Mouse (Mus musculus) liver, embryonic 13.5 days (tissue): ENCODE measurements around the gene Zfp804b. TPM values are rescaled to one million over a fixed set of nuclear protein-coding genes. Genes with fewer than 3 reads are reported as not detected.
"Not testable (repeated sequence)": the region's sequence is repeated elsewhere in the genome, so short reads cannot be mapped to it uniquely, and the experiment has no call there.

Source experiments
- ATAC-seq: fragments of 200-750 bp; cut with Nextera tagmentation; 2 replicates; pipeline ENCODE4 v1.8.0; 2017; ENCODE audit warnings: low read depth, mild to moderate bottlenecking, moderate number of reproducible peaks, moderate library complexity
- DNase-seq: peaks from one replicate; pipeline ENCODE4 v3.0.0; 2022
- H3K27ac ChIP-seq: fragments of 300-500 bp; sonication (generic); 2 replicates; pipeline ENCODE4 v1.5.1; 2015; ENCODE audit warnings: moderate library complexity, mild to moderate bottlenecking, inconsistent platforms
- H3K27me3 ChIP-seq: fragments of 300-500 bp; sonication (generic); 2 replicates; pipeline ENCODE4 v1.6.1; 2015; ENCODE audit warnings: mild to moderate bottlenecking, inconsistent platforms
- H3K36me3 ChIP-seq: fragments of 300-500 bp; sonication (generic); 2 replicates; pipeline ENCODE4 v1.6.1; 2015; ENCODE audit warnings: mild to moderate bottlenecking, inconsistent platforms
- H3K4me1 ChIP-seq: fragments of 300-500 bp; sonication (generic); replicated peaks from 2 replicates; pipeline ENCODE4 v1.6.1; 2015; ENCODE audit warnings: inconsistent platforms
- H3K4me2 ChIP-seq: fragments of 300-500 bp; sonication (generic); 2 replicates; pipeline ENCODE4 v1.6.1; 2015; ENCODE audit warnings: inconsistent platforms, mild to moderate bottlenecking, moderate library complexity
- H3K4me3 ChIP-seq: fragments of 300-500 bp; sonication (generic); replicated peaks from 2 replicates; pipeline ENCODE4 v1.5.1; 2015; ENCODE audit warnings: mild to moderate bottlenecking, inconsistent platforms
- H3K9ac ChIP-seq: fragments of 300-500 bp; sonication (generic); 2 replicates; pipeline ENCODE4 v1.6.1; 2015; ENCODE audit warnings: mild to moderate bottlenecking, inconsistent platforms
- H3K9me3 ChIP-seq: fragments of 300-500 bp; sonication (generic); replicated peaks from 2 replicates; pipeline ENCODE4 v1.6.1; 2016; ENCODE audit warnings: inconsistent platforms
- WGBS: fragments of 180-500 bp; shearing (Covaris S2); methylation state at CpG from one replicate; pipeline ENCODE4 v1.1.7; 2015; ENCODE audit not compliant: insufficient replicate concordance; 5-methylcytosine and 5-hydroxymethylcytosine counted together
- polyA plus RNA-seq: library from polyadenylated mRNA; unstranded; fragments of >200 nt; fragmentation: Nextera tagmentation; extraction: Ambion mirVana; gene quantifications from 2 replicates; pipeline ENCODE4 v1.2.1, GENCODE M21; 2015

Zfp804b gene
- 0.03 TPM in 2 replicates for polyA plus RNA-seq

- WGBS, result 1% methylated on average over 50 of the region's 50 CpGs
- peaks cover 14% of the 10 kb centered on the region for H3K27me3 ChIP-seq
- ATAC-seq, result no peak
- no peak within 1 kb of the TSS for H3K27ac ChIP-seq
- peak; percentile 0 for DNase-seq
- no peaks in the 10 kb centered on the region for H3K36me3 ChIP-seq
- H3K9me3 ChIP-seq, result no peaks in the 10 kb centered on the region
- H3K4me1 ChIP-seq, result no peaks in the 10 kb centered on the region; the same call in 1 of the 2 replicates
- peak within 1 kb of the TSS; percentile 43 for H3K4me3 ChIP-seq
- H3K9ac ChIP-seq, result no peak within 1 kb of the TSS
- peak within 1 kb of the TSS; percentile 64 for H3K4me2 ChIP-seq
Measured at GRCm38 (mm10) chr5:7344145-7345010, at the start of gene Zfp804b. Gene Zfp804b, minus strand, starts transcription at chr5:7344756.

- ATAC-seq, H3K27ac ChIP-seq, H3K4me2 ChIP-seq, H3K9me3 ChIP-seq, DNase-seq, H3K9ac ChIP-seq, H3K36me3 ChIP-seq, H3K27me3 ChIP-seq, H3K4me3 ChIP-seq, H3K4me1 ChIP-seq: not testable (repeated sequence)
- WGBS, result 83% methylated on average over 1 of the region's 1 CpGs
Measured at GRCm38 (mm10) chr5:7364616-7365015, 20.1 kb upstream of the Zfp804b start.

GRCm38 (mm10) chr5:7345011-7345389, 444 bp upstream of the Zfp804b start:
- ATAC-seq, result no peak
- WGBS, result 3% methylated on average over 11 of the region's 11 CpGs

GRCm38 (mm10) chr5:7325594-7325993, 19.0 kb downstream of the Zfp804b start:
- Histone ChIP-seq H3K9me3 (no peaks in the 10 kb centered on the region), H3K4me3 (no peak overlapping the region), H3K4me1 (no peaks in the 10 kb centered on the region), H3K36me3 (no peaks in the 10 kb centered on the region), H3K27me3 (no peaks in the 10 kb centered on the region), H3K27ac (no peak overlapping the region), H3K9ac (no peak overlapping the region), H3K4me2 (no peak overlapping the region)
- ATAC-seq (no peak), DNase-seq (no peak)
- WGBS, result 64% methylated on average over 4 of the region's 4 CpGs

More at GRCm38 (mm10) chr5:7345011-7345389, 444 bp upstream of the Zfp804b start:
- Histone ChIP-seq H3K4me2 (peak overlapping the region; percentile 64), H3K4me1 (no peaks in the 10 kb centered on the region; the same call in 1 of the 2 replicates), H3K27ac (no peak overlapping the region), H3K4me3 (peak overlapping the region; percentile 43), H3K9ac (no peak overlapping the region), H3K9me3 (no peaks in the 10 kb centered on the region), H3K27me3 (peaks cover 14% of the 10 kb centered on the region), H3K36me3 (no peaks in the 10 kb centered on the region)
- no peak for DNase-seq

- no peak within 1 kb of the TSS for H3K4me2 ChIP-seq
- 67% methylated on average over 1 of the region's 1 CpGs for WGBS
- DNase-seq, result no peak
Measured at GRCm38 (mm10) chr5:7303819-7304218, 40.7 kb downstream of the Zfp804b start, which contains the start of gene Tex47. Gene Tex47, plus strand, starts transcription at chr5:7304119.

GRCm38 (mm10) chr5:7302969-7303368, 41.6 kb downstream of the Zfp804b start:
- H3K27me3 ChIP-seq, result no peaks in the 10 kb centered on the region
- no peaks in the 10 kb centered on the region for H3K4me1 ChIP-seq
- H3K27ac ChIP-seq, result no peak overlapping the region
- no peak overlapping the region for H3K4me2 ChIP-seq
- no peak overlapping the region for H3K4me3 ChIP-seq
- no peaks in the 10 kb centered on the region for H3K9me3 ChIP-seq
- 62% methylated on average over 1 of the region's 1 CpGs for WGBS
- H3K9ac ChIP-seq, result no peak overlapping the region
- no peaks in the 10 kb centered on the region for H3K36me3 ChIP-seq
- ATAC-seq (no peak), DNase-seq (no peak)

More at GRCm38 (mm10) chr5:7303819-7304218, 40.7 kb downstream of the Zfp804b start, which contains the start of gene Tex47:
- Histone ChIP-seq H3K4me1 (no peaks in the 10 kb centered on the region), H3K9me3 (no peaks in the 10 kb centered on the region), H3K27me3 (no peaks in the 10 kb centered on the region), H3K36me3 (no peaks in the 10 kb centered on the region), H3K27ac (no peak within 1 kb of the TSS), H3K4me3 (no peak within 1 kb of the TSS), H3K9ac (no peak within 1 kb of the TSS)
- no peak for ATAC-seq

GRCm38 (mm10) chr5:7284336-7284735, 60.2 kb downstream of the Zfp804b start:
- no peaks in the 10 kb centered on the region for H3K27me3 ChIP-seq
- 79% methylated on average over 1 of the region's 1 CpGs for WGBS
- no peak overlapping the region for H3K4me2 ChIP-seq
- H3K9me3 ChIP-seq, result no peaks in the 10 kb centered on the region
- no peak overlapping the region for H3K4me3 ChIP-seq
- no peaks in the 10 kb centered on the region for H3K36me3 ChIP-seq
- H3K27ac ChIP-seq, result no peak overlapping the region
- no peaks in the 10 kb centered on the region for H3K4me1 ChIP-seq
- no peak for ATAC-seq
- no peak for DNase-seq
- H3K9ac ChIP-seq, result no peak overlapping the region

- Histone ChIP-seq H3K27ac (no peak overlapping the region), H3K9ac (no peak overlapping the region), H3K36me3 (no peaks in the 10 kb centered on the region), H3K27me3 (no peaks in the 10 kb centered on the region), H3K4me3 (no peak overlapping the region), H3K4me1 (no peaks in the 10 kb centered on the region), H3K4me2 (no peak overlapping the region), H3K9me3 (no peaks in the 10 kb centered on the region)
- no peak for ATAC-seq
- no peak for DNase-seq
- WGBS, result 62% methylated on average over 7 of the region's 7 CpGs
Measured at GRCm38 (mm10) chr5:7276659-7277455, 67.7 kb downstream of the Zfp804b start.

GRCm38 (mm10) chr5:7177589-7177988, 167.0 kb downstream of the Zfp804b start:
- Histone ChIP-seq H3K36me3 (no peaks in the 10 kb centered on the region), H3K4me2 (no peak overlapping the region), H3K27me3 (no peaks in the 10 kb centered on the region), H3K4me3 (no peak overlapping the region), H3K27ac (no peak overlapping the region), H3K4me1 (no peaks in the 10 kb centered on the region), H3K9me3 (no peaks in the 10 kb centered on the region), H3K9ac (no peak overlapping the region)
- DNase-seq, result no peak
- ATAC-seq, result no peak
- 77% methylated on average over 9 of the region's 9 CpGs for WGBS

- DNase-seq (no peak), ATAC-seq (no peak)
- Histone ChIP-seq H3K9ac (no peak overlapping the region), H3K27ac (no peak overlapping the region), H3K9me3 (no peaks in the 10 kb centered on the region), H3K4me2 (no peak overlapping the region), H3K4me1 (no peaks in the 10 kb centered on the region), H3K36me3 (no peaks in the 10 kb centered on the region), H3K4me3 (no peak overlapping the region), H3K27me3 (no peaks in the 10 kb centered on the region)
- 67% methylated on average over 3 of the region's 3 CpGs for WGBS
Measured at GRCm38 (mm10) chr5:7139658-7140057, 204.9 kb downstream of the Zfp804b start.

- Histone ChIP-seq H3K4me2 (no peak overlapping the region), H3K4me3 (no peak overlapping the region), H3K9me3 (no peaks in the 10 kb centered on the region), H3K27me3 (no peaks in the 10 kb centered on the region), H3K4me1 (no peaks in the 10 kb centered on the region), H3K9ac (no peak overlapping the region), H3K27ac (no peak overlapping the region), H3K36me3 (no peaks in the 10 kb centered on the region)
- DNase-seq (no peak), ATAC-seq (no peak)
- WGBS, result 36% methylated on average over 2 of the region's 2 CpGs
Measured at GRCm38 (mm10) chr5:7102387-7102786, 242.2 kb downstream of the Zfp804b start.
